Mouse (Mus musculus): ENCODE measurements around the gene Prdm16. TPM values are rescaled to one million over a fixed set of nuclear protein-coding genes. Genes with fewer than 3 reads are reported as not detected.

The Prdm16 gene
- polyA plus RNA-seq, 1 experiment from 2014 or later = 21.8 TPM

- WGBS = 24% methylated on average over 21 of the region's 21 CpGs
- ATAC-seq (ENCODE audit: low FRiP score) = peak; percentile 55
These were observed 133.3 kb downstream of the Prdm16 start for GRCm38 (mm10) chr4:154503260-154503829.

GRCm38 (mm10) chr4:154502403-154503000, 134.2 kb downstream of the Prdm16 start:
- 30% methylated on average over 16 of the region's 16 CpGs for WGBS
- Histone ChIP-seq H3K4me3 (ENCODE audit: low read depth, low read length) (no peak overlapping the region), H3K36me3 (ENCODE audit: control insufficient read depth, insufficient read depth, low read length) (no peaks in the 10 kb centered on the region), H3K9ac (ENCODE audit: low read depth, low read length) (peak overlapping the region; percentile 31), H3K9me3 (ENCODE audit: control insufficient read depth, low read length) (no peaks in the 10 kb centered on the region), H3K4me1 (replicated peaks; ENCODE audit: control insufficient read depth, insufficient read depth, low read length) (peaks cover 60% of the 10 kb centered on the region), H3K4me2 (replicated peaks; ENCODE audit: low read depth, low read length) (peak overlapping the region; percentile 25; the same call in 1 of the 2 replicates), H3K27me3 (ENCODE audit: control insufficient read depth, insufficient read depth, low read length) (peaks cover 16% of the 10 kb centered on the region; the same call in 1 of the 2 replicates), H3K27ac (ENCODE audit: low read depth, low read length) (peak overlapping the region; percentile 82)
- DNase-seq (ENCODE audit: low spot score) = peak; percentile 71
- ATAC-seq (ENCODE audit: low FRiP score) = peak; percentile 55

More at GRCm38 (mm10) chr4:154503260-154503829, 133.3 kb downstream of the Prdm16 start:
- H3K27ac ChIP-seq (ENCODE audit: low read depth, low read length) = peak overlapping the region; percentile 82
- peaks cover 16% of the 10 kb centered on the region for H3K27me3 ChIP-seq (ENCODE audit: control insufficient read depth, insufficient read depth, low read length)
- peak; percentile 84 for DNase-seq (ENCODE audit: low spot score)
- H3K36me3 ChIP-seq (ENCODE audit: control insufficient read depth, insufficient read depth, low read length) = no peaks in the 10 kb centered on the region
- no peak overlapping the region for H3K4me3 ChIP-seq (ENCODE audit: low read depth, low read length)
- H3K4me1 ChIP-seq (replicated peaks; ENCODE audit: control insufficient read depth, insufficient read depth, low read length) = peaks cover 56% of the 10 kb centered on the region
- H3K9me3 ChIP-seq (ENCODE audit: control insufficient read depth, low read length) = no peaks in the 10 kb centered on the region
- 0 out of 2 replicates have a peak overlapping the region, but pooled peaks have one; percentile 31 for H3K9ac ChIP-seq (ENCODE audit: low read depth, low read length)
- 0 out of 2 replicates have a peak overlapping the region, but pooled peaks have one; percentile 25 for H3K4me2 ChIP-seq (replicated peaks; ENCODE audit: low read depth, low read length)

GRCm38 (mm10) chr4:154500695-154501094, 136.0 kb downstream of the Prdm16 start:
- peaks cover 58% of the 10 kb centered on the region for H3K4me1 ChIP-seq (replicated peaks; ENCODE audit: control insufficient read depth, insufficient read depth, low read length)
- H3K27ac ChIP-seq (ENCODE audit: low read depth, low read length) = peak overlapping the region; percentile 70
- DNase-seq (ENCODE audit: low spot score) = peak; percentile 41
- H3K9me3 ChIP-seq (ENCODE audit: control insufficient read depth, low read length) = no peaks in the 10 kb centered on the region
- no peak overlapping the region for H3K4me2 ChIP-seq (replicated peaks; ENCODE audit: low read depth, low read length)
- H3K36me3 ChIP-seq (ENCODE audit: control insufficient read depth, insufficient read depth, low read length) = no peaks in the 10 kb centered on the region
- no peak overlapping the region; the same call in 1 of the 2 replicates for H3K9ac ChIP-seq (ENCODE audit: low read depth, low read length)
- ATAC-seq (ENCODE audit: low FRiP score) = no peak
- 41% methylated on average over 9 of the region's 9 CpGs for WGBS
- peaks cover 14% of the 10 kb centered on the region for H3K27me3 ChIP-seq (ENCODE audit: control insufficient read depth, insufficient read depth, low read length)
- H3K4me3 ChIP-seq (ENCODE audit: low read depth, low read length) = no peak overlapping the region

DNA sequence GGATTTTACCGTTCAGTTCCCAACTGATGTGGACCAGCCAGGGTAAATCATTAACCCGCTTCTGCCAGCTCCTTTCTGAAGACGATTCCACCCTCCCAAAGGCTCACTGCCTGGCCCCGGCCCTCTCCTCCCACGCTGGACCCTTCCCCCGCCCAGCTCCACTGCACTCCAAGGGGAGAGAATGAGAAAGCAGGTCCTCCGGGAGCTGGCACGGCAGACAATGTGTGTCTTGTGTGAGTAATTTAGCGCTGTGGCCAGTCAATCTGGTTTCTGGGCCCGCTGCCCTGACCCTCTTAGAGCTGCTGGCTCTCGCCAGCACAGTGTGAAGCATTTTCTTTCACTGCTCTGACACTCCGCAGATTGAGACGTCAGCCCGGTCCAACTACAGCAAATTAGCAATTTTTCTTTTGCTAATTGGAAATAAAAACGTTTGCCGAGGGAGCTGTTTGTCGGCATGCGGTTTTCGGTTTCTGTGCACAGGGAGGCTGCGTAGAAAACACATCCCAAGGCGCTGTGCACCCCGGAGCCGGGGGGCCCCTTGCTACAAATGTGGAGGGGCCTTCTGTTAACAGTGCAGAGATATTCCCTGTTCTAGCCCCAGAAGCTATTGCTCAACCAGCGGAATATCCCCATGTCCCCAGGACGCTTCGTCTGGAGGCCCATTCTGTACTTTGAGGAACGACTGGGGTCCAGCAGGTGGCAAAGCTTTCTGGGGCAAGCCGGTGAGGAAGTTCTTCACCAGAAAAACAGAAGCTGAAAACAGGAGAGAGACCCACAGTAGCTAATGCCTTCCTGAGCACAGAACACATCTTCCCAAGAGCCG, 136.8 kb downstream of the Prdm16 start:
- H3K4me2 ChIP-seq (replicated peaks; ENCODE audit: low read depth, low read length) = peak overlapping the region; percentile 16
- H3K27ac ChIP-seq (ENCODE audit: low read depth, low read length) = peak overlapping the region; percentile 70
- H3K9ac ChIP-seq (ENCODE audit: low read depth, low read length) = no peak overlapping the region; the same call in 1 of the 2 replicates
- no peak overlapping the region for H3K4me3 ChIP-seq (ENCODE audit: low read depth, low read length)
- H3K27me3 ChIP-seq (ENCODE audit: control insufficient read depth, insufficient read depth, low read length) = peaks cover 14% of the 10 kb centered on the region
- peaks cover 54% of the 10 kb centered on the region for H3K4me1 ChIP-seq (replicated peaks; ENCODE audit: control insufficient read depth, insufficient read depth, low read length)
- DNase-seq (ENCODE audit: low spot score) (peak; percentile 72), ATAC-seq (ENCODE audit: low FRiP score) (peak; percentile 52)
- no peaks in the 10 kb centered on the region for H3K9me3 ChIP-seq (ENCODE audit: control insufficient read depth, low read length)
- no peaks in the 10 kb centered on the region for H3K36me3 ChIP-seq (ENCODE audit: control insufficient read depth, insufficient read depth, low read length)
- 23% methylated on average over 29 of the region's 29 CpGs for WGBS

DNA sequence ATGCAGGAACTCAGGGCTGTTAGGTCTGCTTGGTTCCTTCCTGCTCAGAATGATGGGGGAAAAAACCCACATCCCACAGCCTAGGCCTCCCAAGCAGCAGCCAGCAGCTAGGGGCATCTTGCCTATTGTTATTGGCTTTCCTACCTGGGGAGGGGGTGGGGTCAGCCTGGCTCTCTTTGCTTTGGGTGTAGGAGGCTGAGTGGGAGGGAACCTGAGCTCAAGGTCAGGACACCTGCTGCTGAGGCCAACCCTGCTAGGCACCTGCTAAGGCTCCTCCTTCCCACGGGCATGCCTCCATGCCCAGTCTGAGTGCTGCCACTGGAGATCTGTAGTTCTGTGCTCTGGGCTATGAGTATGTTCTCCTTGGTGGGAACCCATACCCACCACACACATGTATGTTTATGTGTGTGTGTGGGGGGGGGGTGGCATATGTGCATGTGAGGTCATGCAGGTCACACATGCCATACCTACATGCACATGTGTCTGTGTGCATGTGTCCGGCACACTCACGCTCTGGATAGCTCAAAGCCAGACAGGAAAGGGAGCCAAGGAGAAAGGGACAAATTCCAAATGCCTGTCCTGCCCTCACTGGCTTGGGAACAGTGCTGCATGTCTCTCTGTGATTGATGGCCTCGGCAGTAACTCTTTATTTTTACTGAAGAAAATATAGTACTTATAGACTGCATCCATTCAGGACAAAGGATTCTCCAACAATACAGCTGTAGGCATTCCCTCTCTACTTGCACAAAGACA, 139.1 kb downstream of the Prdm16 start:
- no peak overlapping the region for H3K27ac ChIP-seq (ENCODE audit: low read depth, low read length)
- ATAC-seq (ENCODE audit: low FRiP score) = no peak

GRCm38 (mm10) chr4:154496991-154497390, 139.7 kb downstream of the Prdm16 start:
- peaks cover 19% of the 10 kb centered on the region for H3K27me3 ChIP-seq (ENCODE audit: control insufficient read depth, insufficient read depth, low read length)
- no peaks in the 10 kb centered on the region for H3K9me3 ChIP-seq (ENCODE audit: control insufficient read depth, low read length)
- no peak overlapping the region for H3K4me3 ChIP-seq (ENCODE audit: low read depth, low read length)
- no peak overlapping the region for H3K9ac ChIP-seq (ENCODE audit: low read depth, low read length)
- H3K4me2 ChIP-seq (replicated peaks; ENCODE audit: low read depth, low read length) = no peak overlapping the region
- H3K4me1 ChIP-seq (replicated peaks; ENCODE audit: control insufficient read depth, insufficient read depth, low read length) = peaks cover 40% of the 10 kb centered on the region
- ATAC-seq (ENCODE audit: low FRiP score) = no peak
- H3K27ac ChIP-seq (ENCODE audit: low read depth, low read length) = no peak overlapping the region
- WGBS = 13% methylated on average over 7 of the region's 7 CpGs
- peak; percentile 41 for DNase-seq (ENCODE audit: low spot score)
- H3K36me3 ChIP-seq (ENCODE audit: control insufficient read depth, insufficient read depth, low read length) = no peaks in the 10 kb centered on the region

More for the DNA sequence above, 139.1 kb downstream of the Prdm16 start:
- no peaks in the 10 kb centered on the region for H3K36me3 ChIP-seq (ENCODE audit: control insufficient read depth, insufficient read depth, low read length)
- DNase-seq (ENCODE audit: low spot score) = no peak
- peaks cover 19% of the 10 kb centered on the region for H3K27me3 ChIP-seq (ENCODE audit: control insufficient read depth, insufficient read depth, low read length)
- WGBS = 56% methylated on average over 4 of the region's 4 CpGs
- peaks cover 45% of the 10 kb centered on the region for H3K4me1 ChIP-seq (replicated peaks; ENCODE audit: control insufficient read depth, insufficient read depth, low read length)
- H3K9ac ChIP-seq (ENCODE audit: low read depth, low read length) = no peak overlapping the region
- no peaks in the 10 kb centered on the region for H3K9me3 ChIP-seq (ENCODE audit: control insufficient read depth, low read length)
- H3K4me3 ChIP-seq (ENCODE audit: low read depth, low read length) = no peak overlapping the region
- H3K4me2 ChIP-seq (replicated peaks; ENCODE audit: low read depth, low read length) = no peak overlapping the region

DNA sequence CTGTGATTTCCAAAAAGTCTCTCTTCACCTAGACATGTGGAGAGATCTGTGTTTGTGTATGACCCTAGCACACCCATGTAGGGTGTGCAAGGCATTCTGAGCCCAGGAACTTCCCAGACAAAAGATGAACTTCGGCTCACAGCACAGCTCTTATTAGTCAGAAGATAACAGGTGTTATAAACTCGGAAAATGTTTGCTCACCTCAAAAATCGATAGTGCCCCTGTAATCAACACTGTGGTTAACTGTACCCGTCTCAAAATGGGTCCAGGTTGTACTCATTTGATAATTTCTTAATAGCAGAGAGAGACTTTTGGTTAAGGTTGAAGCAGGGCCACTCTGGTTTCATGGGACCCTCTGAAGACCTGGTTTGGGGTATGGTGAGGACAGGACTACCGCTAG, 140.2 kb downstream of the Prdm16 start:
- peaks cover 19% of the 10 kb centered on the region for H3K27me3 ChIP-seq (ENCODE audit: control insufficient read depth, insufficient read depth, low read length)

DNA sequence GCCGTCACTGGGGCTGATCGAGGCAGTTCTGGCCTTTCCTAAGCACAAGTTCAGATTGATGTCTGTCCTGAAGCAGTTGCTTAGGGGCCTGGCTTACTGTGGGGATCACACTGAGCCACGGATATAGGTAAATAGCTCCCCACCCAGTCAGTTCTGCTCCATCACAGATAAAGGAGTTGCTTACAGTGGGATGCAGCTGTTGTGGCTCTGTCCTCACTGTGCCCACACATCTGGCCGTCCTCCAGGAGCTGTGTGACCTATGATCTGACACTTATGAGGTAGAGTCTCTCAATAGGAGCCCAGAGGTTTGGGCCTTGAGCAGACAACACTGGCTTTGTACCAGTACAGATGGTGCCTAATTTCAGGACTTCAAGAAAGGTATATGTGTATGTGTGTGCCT, 142.7 kb downstream of the Prdm16 start:
- Histone ChIP-seq H3K36me3 (ENCODE audit: control insufficient read depth, insufficient read depth, low read length) (no peaks in the 10 kb centered on the region), H3K4me2 (replicated peaks; ENCODE audit: low read depth, low read length) (no peak overlapping the region), H3K4me3 (ENCODE audit: low read depth, low read length) (no peak overlapping the region), H3K4me1 (replicated peaks; ENCODE audit: control insufficient read depth, insufficient read depth, low read length) (peaks cover 12% of the 10 kb centered on the region), H3K9ac (ENCODE audit: low read depth, low read length) (no peak overlapping the region), H3K9me3 (ENCODE audit: control insufficient read depth, low read length) (no peaks in the 10 kb centered on the region), H3K27ac (ENCODE audit: low read depth, low read length) (no peak overlapping the region), H3K27me3 (ENCODE audit: control insufficient read depth, insufficient read depth, low read length) (peaks cover 23% of the 10 kb centered on the region)
- ATAC-seq (ENCODE audit: low FRiP score) (no peak), DNase-seq (ENCODE audit: low spot score) (no peak)
- WGBS = 62% methylated on average over 4 of the region's 4 CpGs

More for the DNA sequence above, 140.2 kb downstream of the Prdm16 start:
- no peak for DNase-seq (ENCODE audit: low spot score)
- WGBS = 88% methylated on average over 5 of the region's 5 CpGs
- H3K27ac ChIP-seq (ENCODE audit: low read depth, low read length) = no peak overlapping the region
- H3K4me1 ChIP-seq (replicated peaks; ENCODE audit: control insufficient read depth, insufficient read depth, low read length) = peaks cover 36% of the 10 kb centered on the region
- H3K9ac ChIP-seq (ENCODE audit: low read depth, low read length) = no peak overlapping the region
- no peak overlapping the region for H3K4me2 ChIP-seq (replicated peaks; ENCODE audit: low read depth, low read length)
- H3K4me3 ChIP-seq (ENCODE audit: low read depth, low read length) = no peak overlapping the region
- no peaks in the 10 kb centered on the region for H3K9me3 ChIP-seq (ENCODE audit: control insufficient read depth, low read length)
- no peaks in the 10 kb centered on the region for H3K36me3 ChIP-seq (ENCODE audit: control insufficient read depth, insufficient read depth, low read length)
- ATAC-seq (ENCODE audit: low FRiP score) = no peak
